Mouse (Mus musculus) v-Abl transformed pro-B cells (cell line): ENCODE results near the gene Gm6899.

Source experiments
- in situ Hi-C, 2 experiments: fragments of 400-800 bp; cut with MboI; formaldehyde crosslinking; loops; one replicate each; pipeline ENCODE4 v1.15.1; 2025; ENCODE audit not compliant: unreplicated experiment in 2 of 2

Gm6899 gene

DNA sequence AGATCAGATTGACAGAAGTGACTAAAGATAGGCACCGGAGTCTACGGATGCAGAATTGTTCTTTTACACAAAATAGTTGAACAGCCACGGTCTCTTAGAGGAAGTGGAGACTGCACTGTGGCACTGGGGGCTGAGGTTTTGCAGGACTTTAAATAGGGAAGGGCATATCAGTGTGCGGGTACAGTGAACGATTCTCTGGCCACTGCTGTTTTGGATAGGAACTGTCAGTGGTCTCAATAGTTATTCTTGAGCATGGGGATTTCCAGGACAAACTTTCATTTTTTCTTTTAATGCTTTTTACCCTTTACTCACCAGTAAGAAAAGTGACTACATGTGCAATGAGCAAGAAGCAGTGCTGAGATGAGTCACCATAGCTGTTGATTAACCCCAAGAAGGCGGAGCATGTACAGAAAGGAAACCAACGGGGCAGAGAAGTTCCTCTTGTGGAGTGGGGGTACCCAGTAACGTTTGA, 47.3 kb downstream of the Gm6899 start:
- in situ Hi-C loops = loop anchor here in 1 of 2 experiments (5.0 kb wide), 1 partner anchor 33 kb away; no protein-coding TSS in a partner anchor

DNA sequence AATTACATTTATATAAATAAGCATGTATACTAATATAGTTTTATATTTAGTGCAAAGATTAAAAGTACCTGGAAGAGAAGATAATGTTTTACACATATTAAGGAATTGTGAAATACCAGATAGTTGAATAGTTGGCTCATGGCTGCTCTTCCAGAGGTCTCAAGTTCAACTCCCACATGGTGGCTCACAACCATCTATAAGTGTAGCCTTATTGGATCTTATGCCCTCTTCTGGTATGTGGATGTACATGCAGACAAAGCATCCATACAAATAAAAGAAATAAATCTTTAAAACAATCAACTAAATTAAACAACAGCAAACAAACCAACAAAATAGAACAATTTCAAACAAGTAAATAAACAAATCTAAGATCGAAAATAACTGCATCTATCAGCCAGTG, 49.1 kb downstream of the Gm6899 start:
- in situ Hi-C loops = loop anchor here in 1 of 2 experiments (5.0 kb wide), 1 partner anchor 35 kb away; no protein-coding TSS in a partner anchor
